Mouse (Mus musculus) cerebellum, postnatal 4 days (tissue): ENCODE measurements around the gene Tmem204.

Source experiments
- DNase-seq, 2 experiments: peaks; one replicate each; pipeline ENCODE4 v3.0.0; 2022; ENCODE audit warnings: low spot score in 2 of 2, mixed read lengths in 1 of 2

The Tmem204 gene

GRCm38 (mm10) chr17:25084835-25085385 lies 1.5 kb upstream of the Tmem204 start:
- no peak for DNase-seq

- DNase-seq: no peak
Observed at GRCm38 (mm10) chr17:25082887-25083286, 504 bp downstream of the Tmem204 start.

- DNase-seq: no peak
Observed at GRCm38 (mm10) chr17:25082081-25082847, 1.1 kb downstream of the Tmem204 start.

GRCm38 (mm10) chr17:25080960-25081381 lies 2.4 kb downstream of the Tmem204 start:
- no peak for DNase-seq

- DNase-seq: no peak
Observed at GRCm38 (mm10) chr17:25080210-25080609, 3.2 kb downstream of the Tmem204 start.

GRCm38 (mm10) chr17:25077771-25078372 lies 5.5 kb downstream of the Tmem204 start:
- peak; percentile 43 to 80 for DNase-seq

GRCm38 (mm10) chr17:25076906-25077305 lies 6.5 kb downstream of the Tmem204 start:
- DNase-seq: no peak

GRCm38 (mm10) chr17:25068690-25069089 lies 14.7 kb downstream of the Tmem204 start:
- DNase-seq: no peak

GRCm38 (mm10) chr17:25067442-25067851 lies 15.9 kb downstream of the Tmem204 start:
- no peak for DNase-seq

GRCm38 (mm10) chr17:25066595-25066994 lies 16.8 kb downstream of the Tmem204 start:
- DNase-seq: no peak

GRCm38 (mm10) chr17:25065189-25065588 lies 18.2 kb downstream of the Tmem204 start:
- DNase-seq: no peak

- DNase-seq: no peak
Observed at GRCm38 (mm10) chr17:25064351-25064750, 19.0 kb downstream of the Tmem204 start.

- DNase-seq: peak in 1 of 2 experiments; percentile 14
Observed at GRCm38 (mm10) chr17:25063872-25064271, 19.5 kb downstream of the Tmem204 start.

- DNase-seq: no peak
Observed at GRCm38 (mm10) chr17:25063261-25063660, 20.1 kb downstream of the Tmem204 start.

GRCm38 (mm10) chr17:25057041-25057440 lies 26.4 kb downstream of the Tmem204 start:
- no peak for DNase-seq

- no peak for DNase-seq
Observed at GRCm38 (mm10) chr17:25053274-25053673, 30.1 kb downstream of the Tmem204 start.

- no peak for DNase-seq
Observed at GRCm38 (mm10) chr17:25047143-25047542, 36.2 kb downstream of the Tmem204 start.

GRCm38 (mm10) chr17:25045281-25045680 lies 38.1 kb downstream of the Tmem204 start:
- DNase-seq: no peak

GRCm38 (mm10) chr17:25044879-25045278 lies 38.5 kb downstream of the Tmem204 start:
- no peak for DNase-seq

- DNase-seq: peak in 1 of 2 experiments; percentile 8
Observed at GRCm38 (mm10) chr17:25036183-25036582, 47.2 kb downstream of the Tmem204 start.

- peak; percentile 45 to 69 for DNase-seq
Observed at GRCm38 (mm10) chr17:25016292-25017132, 66.9 kb downstream of the Tmem204 start.
